Mouse (Mus musculus): ENCODE data around the gene Rcor3.

Gene Rcor3

GRCm38 (mm10) chr1:192068188-192068587, 69.7 kb downstream of the Rcor3 start:
- DNase-seq (ENCODE audit: low spot score): no peak

GRCm38 (mm10) chr1:192066956-192067355, 70.9 kb downstream of the Rcor3 start:
- DNase-seq (ENCODE audit: low spot score): no peak

GRCm38 (mm10) chr1:192063209-192063946, 74.5 kb downstream of the Rcor3 start:
- DNase-seq (ENCODE audit: low spot score): no peak

GRCm38 (mm10) chr1:192062682-192063081, 75.2 kb downstream of the Rcor3 start:
- DNase-seq (ENCODE audit: low spot score): no peak

GRCm38 (mm10) chr1:192061666-192062306, 76.1 kb downstream of the Rcor3 start:
- DNase-seq (ENCODE audit: low spot score): no peak

- DNase-seq (ENCODE audit: low spot score): no peak
These were observed 79.0 kb downstream of the Rcor3 start for GRCm38 (mm10) chr1:192058911-192059310.

- no peak for DNase-seq (ENCODE audit: low spot score)
These were observed 84.1 kb downstream of the Rcor3 start for GRCm38 (mm10) chr1:192053726-192054125.

- DNase-seq (ENCODE audit: low spot score): no peak
These were observed 84.9 kb downstream of the Rcor3 start for GRCm38 (mm10) chr1:192052986-192053385.

GRCm38 (mm10) chr1:192052461-192052860, 85.4 kb downstream of the Rcor3 start:
- no peak for DNase-seq (ENCODE audit: low spot score)
